Mouse (Mus musculus): ENCODE results near the gene Krt71. TPM values are rescaled to one million over a fixed set of nuclear protein-coding genes. Genes with fewer than 3 reads are reported as not detected.
"Not testable (repeated sequence)": the region's sequence is repeated elsewhere in the genome, so short reads cannot be mapped to it uniquely, and the experiment has no call there.

Krt71 gene
- polyA plus RNA-seq, 1 experiment from 2014 or later, result not detected

GRCm38 (mm10) chr15:101699866-101700265 is 43.0 kb downstream of the Krt71 start:
- DNase-seq (ENCODE audit: low spot score) (no peak), ATAC-seq (ENCODE audit: low FRiP score) (no peak)
- H3K4me2 ChIP-seq (replicated peaks; ENCODE audit: low read depth, low read length), result no peak overlapping the region
- no peak overlapping the region for H3K4me3 ChIP-seq (ENCODE audit: low read depth, low read length)
- 87% methylated on average over 8 of the region's 8 CpGs for WGBS
- H3K27ac ChIP-seq (ENCODE audit: low read depth, low read length), result no peak overlapping the region
- H3K27me3 ChIP-seq (ENCODE audit: control insufficient read depth, insufficient read depth, low read length), result no peaks in the 10 kb centered on the region
- H3K36me3 ChIP-seq (ENCODE audit: control insufficient read depth, insufficient read depth, low read length), result no peaks in the 10 kb centered on the region
- H3K9me3 ChIP-seq (ENCODE audit: control insufficient read depth, low read length), result no peaks in the 10 kb centered on the region
- H3K9ac ChIP-seq (ENCODE audit: low read depth, low read length), result no peak overlapping the region
- H3K4me1 ChIP-seq (replicated peaks; ENCODE audit: control insufficient read depth, insufficient read depth, low read length), result no peaks in the 10 kb centered on the region

GRCm38 (mm10) chr15:101699192-101699591 is 43.7 kb downstream of the Krt71 start:
- Histone ChIP-seq H3K4me2 (replicated peaks; ENCODE audit: low read depth, low read length) (no peak overlapping the region), H3K4me1 (replicated peaks; ENCODE audit: control insufficient read depth, insufficient read depth, low read length) (no peaks in the 10 kb centered on the region), H3K27me3 (ENCODE audit: control insufficient read depth, insufficient read depth, low read length) (no peaks in the 10 kb centered on the region), H3K9ac (ENCODE audit: low read depth, low read length) (no peak overlapping the region), H3K27ac (ENCODE audit: low read depth, low read length) (no peak overlapping the region), H3K4me3 (ENCODE audit: low read depth, low read length) (no peak overlapping the region), H3K36me3 (ENCODE audit: control insufficient read depth, insufficient read depth, low read length) (no peaks in the 10 kb centered on the region), H3K9me3 (ENCODE audit: control insufficient read depth, low read length) (no peaks in the 10 kb centered on the region)
- ATAC-seq (ENCODE audit: low FRiP score) (no peak), DNase-seq (ENCODE audit: low spot score) (no peak)
- WGBS, result 63% methylated on average over 3 of the region's 3 CpGs

- no peaks in the 10 kb centered on the region for H3K9me3 ChIP-seq (ENCODE audit: control insufficient read depth, low read length)
- H3K4me2 ChIP-seq (replicated peaks; ENCODE audit: low read depth, low read length), result no peak overlapping the region
- no peaks in the 10 kb centered on the region for H3K4me1 ChIP-seq (replicated peaks; ENCODE audit: control insufficient read depth, insufficient read depth, low read length)
- H3K9ac ChIP-seq (ENCODE audit: low read depth, low read length), result no peak overlapping the region
- no peaks in the 10 kb centered on the region for H3K36me3 ChIP-seq (ENCODE audit: control insufficient read depth, insufficient read depth, low read length)
- H3K4me3 ChIP-seq (ENCODE audit: low read depth, low read length), result no peak overlapping the region
- H3K27ac ChIP-seq (ENCODE audit: low read depth, low read length), result no peak overlapping the region
- H3K27me3 ChIP-seq (ENCODE audit: control insufficient read depth, insufficient read depth, low read length), result no peaks in the 10 kb centered on the region
- WGBS, result 72% methylated on average over 8 of the region's 8 CpGs
- ATAC-seq (ENCODE audit: low FRiP score), result no peak
- DNase-seq (ENCODE audit: low spot score), result no peak
Measured at GRCm38 (mm10) chr15:101697326-101698188, 45.4 kb downstream of the Krt71 start.

- DNase-seq (ENCODE audit: low spot score) (no peak), ATAC-seq (ENCODE audit: low FRiP score) (no peak)
- H3K4me1 ChIP-seq (replicated peaks; ENCODE audit: control insufficient read depth, insufficient read depth, low read length), result no peaks in the 10 kb centered on the region
- H3K9me3 ChIP-seq (ENCODE audit: control insufficient read depth, low read length), result no peaks in the 10 kb centered on the region
- H3K36me3 ChIP-seq (ENCODE audit: control insufficient read depth, insufficient read depth, low read length), result no peaks in the 10 kb centered on the region
- H3K4me2 ChIP-seq (replicated peaks; ENCODE audit: low read depth, low read length), result no peak within 1 kb of the TSS
- no peak within 1 kb of the TSS for H3K4me3 ChIP-seq (ENCODE audit: low read depth, low read length)
- no peak within 1 kb of the TSS for H3K9ac ChIP-seq (ENCODE audit: low read depth, low read length)
- no peak within 1 kb of the TSS for H3K27ac ChIP-seq (ENCODE audit: low read depth, low read length)
- 85% methylated on average over 5 of the region's 5 CpGs for WGBS
- no peaks in the 10 kb centered on the region for H3K27me3 ChIP-seq (ENCODE audit: control insufficient read depth, insufficient read depth, low read length)
Measured at GRCm38 (mm10) chr15:101694207-101694606, 48.7 kb downstream of the Krt71 start, which contains the start of gene Krt6a. Gene Krt6a (minus strand): TSS chr15:101694307.

- not testable (repeated sequence) for H3K4me3 ChIP-seq (ENCODE audit: low read depth, low read length); DNase-seq (ENCODE audit: low spot score); H3K4me2 ChIP-seq (replicated peaks; ENCODE audit: low read depth, low read length); H3K27ac ChIP-seq (ENCODE audit: low read depth, low read length); H3K27me3 ChIP-seq (ENCODE audit: control insufficient read depth, insufficient read depth, low read length); H3K9me3 ChIP-seq (ENCODE audit: control insufficient read depth, low read length); ATAC-seq (ENCODE audit: low FRiP score); H3K4me1 ChIP-seq (replicated peaks; ENCODE audit: control insufficient read depth, insufficient read depth, low read length); H3K36me3 ChIP-seq (ENCODE audit: control insufficient read depth, insufficient read depth, low read length); H3K9ac ChIP-seq (ENCODE audit: low read depth, low read length)
- 91% methylated on average over 5 of the region's 5 CpGs for WGBS
Measured at GRCm38 (mm10) chr15:101690460-101690859, 52.4 kb downstream of the Krt71 start.

- 78% methylated on average over 2 of the region's 2 CpGs for WGBS
- no peaks in the 10 kb centered on the region for H3K9me3 ChIP-seq (ENCODE audit: control insufficient read depth, low read length)
- H3K4me1 ChIP-seq (replicated peaks; ENCODE audit: control insufficient read depth, insufficient read depth, low read length), result no peaks in the 10 kb centered on the region
- no peaks in the 10 kb centered on the region for H3K36me3 ChIP-seq (ENCODE audit: control insufficient read depth, insufficient read depth, low read length)
- no peak overlapping the region for H3K9ac ChIP-seq (ENCODE audit: low read depth, low read length)
- no peak overlapping the region for H3K4me3 ChIP-seq (ENCODE audit: low read depth, low read length)
- no peaks in the 10 kb centered on the region for H3K27me3 ChIP-seq (ENCODE audit: control insufficient read depth, insufficient read depth, low read length)
- ATAC-seq (ENCODE audit: low FRiP score) (no peak), DNase-seq (ENCODE audit: low spot score) (no peak)
- H3K27ac ChIP-seq (ENCODE audit: low read depth, low read length), result no peak overlapping the region
- no peak overlapping the region for H3K4me2 ChIP-seq (replicated peaks; ENCODE audit: low read depth, low read length)
Measured at GRCm38 (mm10) chr15:101688161-101688560, 54.7 kb downstream of the Krt71 start.

Other genes starting within 250 kb of the Krt71 start
- gene Gm49425, start 225.8 kb downstream of the Krt71 start, polyA plus RNA-seq (2014; fragmentation: Nextera tagmentation; extraction: Ambion mirVana), result not detected in 2 replicates
- gene Krt84, start 210.3 kb downstream of the Krt71 start, polyA plus RNA-seq (2014; fragmentation: Nextera tagmentation; extraction: Ambion mirVana), result not detected in 2 replicates
- gene Krt82, start 192.4 kb downstream of the Krt71 start, polyA plus RNA-seq (2014; fragmentation: Nextera tagmentation; extraction: Ambion mirVana), result not detected in 2 replicates
- 0.07 and 0.42 TPM in 2 replicates for gene Krt90, start 180.2 kb downstream of the Krt71 start, polyA plus RNA-seq (2014; fragmentation: Nextera tagmentation; extraction: Ambion mirVana)
- gene Krt75, start 169.2 kb downstream of the Krt71 start, polyA plus RNA-seq (2014; fragmentation: Nextera tagmentation; extraction: Ambion mirVana), result 0.04 and 0.05 TPM in 2 replicates
- gene Gm5414, start 114.9 kb downstream of the Krt71 start, polyA plus RNA-seq (2014; fragmentation: Nextera tagmentation; extraction: Ambion mirVana), result not detected in 2 replicates
- not detected in 2 replicates for gene Gm5478, start 95.7 kb downstream of the Krt71 start, polyA plus RNA-seq (2014; fragmentation: Nextera tagmentation; extraction: Ambion mirVana)
- gene Krt6b, start 62.8 kb downstream of the Krt71 start, polyA plus RNA-seq (2014; fragmentation: Nextera tagmentation; extraction: Ambion mirVana), result not detected in 2 replicates
- not detected in 2 replicates for gene Krt6a, start 48.8 kb downstream of the Krt71 start, polyA plus RNA-seq (2014; fragmentation: Nextera tagmentation; extraction: Ambion mirVana)
- 1.8 and 1.9 TPM in 2 replicates for gene Krt5, start 30.2 kb downstream of the Krt71 start, polyA plus RNA-seq (2014; fragmentation: Nextera tagmentation; extraction: Ambion mirVana)
- 0.10 TPM in 1 of 2 replicates, not detected in the other for gene Krt72, start 43.4 kb upstream of the Krt71 start, polyA plus RNA-seq (2014; fragmentation: Nextera tagmentation; extraction: Ambion mirVana)
- gene Krt73, start 59.2 kb upstream of the Krt71 start, polyA plus RNA-seq (2014; fragmentation: Nextera tagmentation; extraction: Ambion mirVana), result 0.08 and 0.24 TPM in 2 replicates
- gene Krt2, start 75.1 kb upstream of the Krt71 start, polyA plus RNA-seq (2014; fragmentation: Nextera tagmentation; extraction: Ambion mirVana), result not detected in 2 replicates
- gene Krt1, start 107.7 kb upstream of the Krt71 start, polyA plus RNA-seq (2014; fragmentation: Nextera tagmentation; extraction: Ambion mirVana), result 1.5 and 1.8 TPM in 2 replicates
- not detected in 2 replicates for gene Krt77, start 126.6 kb upstream of the Krt71 start, polyA plus RNA-seq (2014; fragmentation: Nextera tagmentation; extraction: Ambion mirVana)
- gene Krt76, start 149.8 kb upstream of the Krt71 start, polyA plus RNA-seq (2014; fragmentation: Nextera tagmentation; extraction: Ambion mirVana), result not detected in 2 replicates
- gene Krt4, start 181.6 kb upstream of the Krt71 start, polyA plus RNA-seq (2014; fragmentation: Nextera tagmentation; extraction: Ambion mirVana), result not detected in 2 replicates
- 0.27 TPM in 1 of 2 replicates, not detected in the other for gene Krt79, start 197.2 kb upstream of the Krt71 start, polyA plus RNA-seq (2014; fragmentation: Nextera tagmentation; extraction: Ambion mirVana)
- 0.11 TPM in 1 of 2 replicates, not detected in the other for gene Krt78, start 211.2 kb upstream of the Krt71 start, polyA plus RNA-seq (2014; fragmentation: Nextera tagmentation; extraction: Ambion mirVana)